Mouse (Mus musculus): ENCODE measurements at regions not wholly inside any gene's neighbourhood (a gene's known extent, or its start where the extent isn't known, plus 50 kb on each side); places are given as distances from the start of the nearest gene placed in this dataset.

GRCm38 (mm10) chr1:88566426-88566825 lies 56.6 kb upstream of the Glrp1 start:
- ATAC-seq: no peak
- Histone ChIP-seq H3K4me1 (ENCODE audit: control insufficient read depth, insufficient read depth, low read length) (peaks cover 10% of the 10 kb centered on the region), H3K4me2 (ENCODE audit: low read length) (no peak overlapping the region), H3K27ac (ENCODE audit: low read length) (no peak overlapping the region), H3K36me3 (ENCODE audit: control insufficient read depth, insufficient read depth, low read length) (no peaks in the 10 kb centered on the region), H3K9me3 (replicated peaks; ENCODE audit: control insufficient read depth, low read length, poor library complexity, severe bottlenecking) (no peaks in the 10 kb centered on the region), H3K4me3 (ENCODE audit: low read depth, low read length) (no peak overlapping the region), H3K27me3 (ENCODE audit: control insufficient read depth, insufficient read depth, low read depth, low read length) (no peaks in the 10 kb centered on the region), H3K9ac (ENCODE audit: low read depth, low read length) (no peak overlapping the region)

- Histone ChIP-seq H3K36me3 (ENCODE audit: control insufficient read depth, insufficient read depth, low read length) (no peaks in the 10 kb centered on the region), H3K27me3 (ENCODE audit: control insufficient read depth, insufficient read depth, low read depth, low read length) (no peaks in the 10 kb centered on the region), H3K27ac (ENCODE audit: low read length) (no peak overlapping the region), H3K4me1 (ENCODE audit: control insufficient read depth, insufficient read depth, low read length) (peaks cover 15% of the 10 kb centered on the region), H3K4me3 (ENCODE audit: low read depth, low read length) (no peak overlapping the region), H3K9ac (ENCODE audit: low read depth, low read length) (no peak overlapping the region), H3K4me2 (ENCODE audit: low read length) (no peak overlapping the region), H3K9me3 (replicated peaks; ENCODE audit: control insufficient read depth, low read length, poor library complexity, severe bottlenecking) (no peaks in the 10 kb centered on the region)
- WGBS: 79% methylated on average over 4 of the region's 4 CpGs
- ATAC-seq: no peak
These were observed 55.0 kb upstream of the Glrp1 start for GRCm38 (mm10) chr1:88564825-88565224.

GRCm38 (mm10) chr1:88562361-88562760 lies 52.5 kb upstream of the Glrp1 start:
- Histone ChIP-seq H3K4me2 (ENCODE audit: low read length) (no peak overlapping the region), H3K27ac (ENCODE audit: low read length) (no peak overlapping the region), H3K4me1 (ENCODE audit: control insufficient read depth, insufficient read depth, low read length) (peaks cover 9% of the 10 kb centered on the region; the same call in 1 of the 2 replicates), H3K36me3 (ENCODE audit: control insufficient read depth, insufficient read depth, low read length) (no peaks in the 10 kb centered on the region), H3K4me3 (ENCODE audit: low read depth, low read length) (no peak overlapping the region), H3K27me3 (ENCODE audit: control insufficient read depth, insufficient read depth, low read depth, low read length) (no peaks in the 10 kb centered on the region), H3K9ac (ENCODE audit: low read depth, low read length) (no peak overlapping the region), H3K9me3 (replicated peaks; ENCODE audit: control insufficient read depth, low read length, poor library complexity, severe bottlenecking) (no peaks in the 10 kb centered on the region)
- whole genome bisulfite sequencing: 24% methylated on average over 3 of the region's 3 CpGs
- no peak for ATAC-seq

GRCm38 (mm10) chr1:88560771-88561170 lies 50.9 kb upstream of the Glrp1 start:
- Histone ChIP-seq H3K4me2 (ENCODE audit: low read length) (no peak overlapping the region), H3K36me3 (ENCODE audit: control insufficient read depth, insufficient read depth, low read length) (no peaks in the 10 kb centered on the region), H3K4me1 (ENCODE audit: control insufficient read depth, insufficient read depth, low read length) (peaks cover 9% of the 10 kb centered on the region; the same call in 1 of the 2 replicates), H3K9ac (ENCODE audit: low read depth, low read length) (no peak overlapping the region), H3K9me3 (replicated peaks; ENCODE audit: control insufficient read depth, low read length, poor library complexity, severe bottlenecking) (no peaks in the 10 kb centered on the region), H3K27ac (ENCODE audit: low read length) (no peak overlapping the region), H3K4me3 (ENCODE audit: low read depth, low read length) (no peak overlapping the region), H3K27me3 (ENCODE audit: control insufficient read depth, insufficient read depth, low read depth, low read length) (no peaks in the 10 kb centered on the region)
- no peak for ATAC-seq
- WGBS: 39% methylated on average over 8 of the region's 8 CpGs

Measured in midbrain, embryonic 16.5 days (tissue).